Mouse (Mus musculus): ENCODE measurements around the gene Plcxd3.

GRCm38 (mm10) chr15:4356397-4356796 lies 18.9 kb upstream of the Plcxd3 start:
- no peak for TF ChIP-seq CTCF (IDR thresholded peaks at IDR 0.05; ENCODE audit: extremely low read depth, insufficient read depth, insufficient read length, insufficient replicate concordance)
- TF ChIP-seq POLR2A (IDR thresholded peaks at IDR 0.05; ENCODE audit: low read depth, low read length): no peak

Measured in spleen, adult 2 months (tissue).